Mouse (Mus musculus) liver, embryonic 12.5 days (tissue): ENCODE measurements around the gene Mael. TPM values are rescaled to one million over a fixed set of nuclear protein-coding genes. Genes with fewer than 3 reads are reported as not detected.

ENCODE experiments used
- ATAC-seq: fragments of 200-750 bp; cut with Nextera tagmentation; 2 replicates; pipeline ENCODE4 v1.8.0; 2017; ENCODE audit warnings: moderate number of reproducible peaks, mild to moderate bottlenecking, moderate library complexity
- H3K27ac ChIP-seq: fragments of 300-500 bp; sonication (generic); 2 replicates; pipeline ENCODE4 v1.5.1; 2016; ENCODE audit warnings: mild to moderate bottlenecking
- H3K27me3 ChIP-seq: fragments of 300-500 bp; sonication (generic); replicated peaks from 2 replicates; pipeline ENCODE4 v1.6.1; 2016; ENCODE audit warnings: mild to moderate bottlenecking, moderate library complexity
- H3K36me3 ChIP-seq: fragments of 300-500 bp; sonication (generic); 2 replicates; pipeline ENCODE4 v1.6.1; 2016; ENCODE audit warnings: mild to moderate bottlenecking, moderate library complexity
- H3K4me1 ChIP-seq: fragments of 300-500 bp; sonication (generic); 2 replicates; pipeline ENCODE4 v1.6.1; 2016
- H3K4me2 ChIP-seq: fragments of 300-500 bp; sonication (generic); 2 replicates; pipeline ENCODE4 v1.6.1; 2016; ENCODE audit warnings: mild to moderate bottlenecking, moderate library complexity
- H3K4me3 ChIP-seq: fragments of 300-500 bp; sonication (generic); 2 replicates; pipeline ENCODE4 v1.5.1; 2016; ENCODE audit warnings: mild to moderate bottlenecking, moderate library complexity
- H3K9ac ChIP-seq: fragments of 300-500 bp; sonication (generic); 2 replicates; pipeline ENCODE4 v1.6.1; 2016; ENCODE audit warnings: mild to moderate bottlenecking, moderate library complexity
- H3K9me3 ChIP-seq: fragments of 300-500 bp; sonication (generic); replicated peaks from 2 replicates; pipeline ENCODE4 v1.6.1; 2016; ENCODE audit warnings: mild to moderate bottlenecking, moderate library complexity
- WGBS: fragments of 180-500 bp; shearing (Covaris S2); methylation state at CpG from one replicate; pipeline ENCODE4 v1.1.7; 2016; ENCODE audit not compliant: insufficient replicate concordance; 5-methylcytosine and 5-hydroxymethylcytosine counted together
- polyA plus RNA-seq: library from polyadenylated mRNA; unstranded; fragments of >200 nt; fragmentation: Nextera tagmentation; extraction: Ambion mirVana; gene quantifications from 2 replicates; pipeline ENCODE4 v1.2.1, GENCODE M21; 2016

Gene Mael
- polyA plus RNA-seq, 1 experiment from 2014 or later, result not detected

- Histone ChIP-seq H3K9ac (no peak overlapping the region), H3K4me3 (no peak overlapping the region), H3K27me3 (no peaks in the 10 kb centered on the region), H3K4me1 (no peaks in the 10 kb centered on the region), H3K36me3 (no peaks in the 10 kb centered on the region), H3K9me3 (no peaks in the 10 kb centered on the region), H3K4me2 (no peak overlapping the region), H3K27ac (no peak overlapping the region)
- no peak for ATAC-seq
- WGBS, result 80% methylated on average over 4 of the region's 4 CpGs
Observed at GRCm38 (mm10) chr1:166189821-166190220, 48.7 kb downstream of the Mael start.

GRCm38 (mm10) chr1:166185357-166185756 lies 53.2 kb downstream of the Mael start:
- no peak overlapping the region for H3K9ac ChIP-seq
- H3K9me3 ChIP-seq, result no peaks in the 10 kb centered on the region
- H3K4me2 ChIP-seq, result no peak overlapping the region
- WGBS, result 66% methylated on average over 5 of the region's 5 CpGs
- no peak overlapping the region for H3K27ac ChIP-seq
- no peaks in the 10 kb centered on the region for H3K4me1 ChIP-seq
- no peak overlapping the region for H3K4me3 ChIP-seq
- ATAC-seq, result no peak
- no peaks in the 10 kb centered on the region for H3K27me3 ChIP-seq
- no peaks in the 10 kb centered on the region for H3K36me3 ChIP-seq

- H3K4me1 ChIP-seq, result no peaks in the 10 kb centered on the region
- H3K4me3 ChIP-seq, result no peak overlapping the region
- no peak overlapping the region for H3K4me2 ChIP-seq
- H3K9me3 ChIP-seq, result no peaks in the 10 kb centered on the region
- H3K9ac ChIP-seq, result no peak overlapping the region
- ATAC-seq, result no peak
- WGBS, result 63% methylated on average over 22 of the region's 22 CpGs
- no peaks in the 10 kb centered on the region for H3K36me3 ChIP-seq
- no peak overlapping the region for H3K27ac ChIP-seq
- H3K27me3 ChIP-seq, result no peaks in the 10 kb centered on the region
Observed at GRCm38 (mm10) chr1:166184391-166185229, 53.9 kb downstream of the Mael start.

GRCm38 (mm10) chr1:166182952-166183627 lies 55.5 kb downstream of the Mael start:
- no peak for ATAC-seq
- 75% methylated on average over 10 of the region's 10 CpGs for WGBS
- H3K9me3 ChIP-seq, result no peaks in the 10 kb centered on the region
- no peak overlapping the region for H3K27ac ChIP-seq
- no peaks in the 10 kb centered on the region for H3K27me3 ChIP-seq
- H3K9ac ChIP-seq, result no peak overlapping the region
- no peaks in the 10 kb centered on the region for H3K36me3 ChIP-seq
- H3K4me2 ChIP-seq, result no peak overlapping the region
- H3K4me1 ChIP-seq, result no peaks in the 10 kb centered on the region
- no peak overlapping the region for H3K4me3 ChIP-seq

GRCm38 (mm10) chr1:166181510-166181909 lies 57.0 kb downstream of the Mael start:
- Histone ChIP-seq H3K27me3 (no peaks in the 10 kb centered on the region), H3K4me1 (no peaks in the 10 kb centered on the region), H3K36me3 (no peaks in the 10 kb centered on the region), H3K27ac (no peak overlapping the region), H3K9ac (no peak overlapping the region), H3K4me2 (no peak overlapping the region), H3K9me3 (no peaks in the 10 kb centered on the region), H3K4me3 (no peak overlapping the region)
- WGBS, result 74% methylated on average over 7 of the region's 7 CpGs
- no peak for ATAC-seq

- H3K27ac ChIP-seq, result no peak overlapping the region
- 63% methylated on average over 9 of the region's 9 CpGs for WGBS
- no peaks in the 10 kb centered on the region for H3K4me1 ChIP-seq
- no peak for ATAC-seq
- no peak overlapping the region for H3K4me3 ChIP-seq
- no peaks in the 10 kb centered on the region for H3K27me3 ChIP-seq
- no peak overlapping the region for H3K4me2 ChIP-seq
- no peak overlapping the region for H3K9ac ChIP-seq
- H3K9me3 ChIP-seq, result no peaks in the 10 kb centered on the region
- no peaks in the 10 kb centered on the region for H3K36me3 ChIP-seq
Observed at GRCm38 (mm10) chr1:166173621-166174020, 64.9 kb downstream of the Mael start.

GRCm38 (mm10) chr1:166172992-166173391 lies 65.6 kb downstream of the Mael start:
- Histone ChIP-seq H3K4me2 (no peak overlapping the region), H3K27ac (no peak overlapping the region), H3K4me1 (no peaks in the 10 kb centered on the region), H3K9me3 (no peaks in the 10 kb centered on the region), H3K9ac (no peak overlapping the region), H3K27me3 (no peaks in the 10 kb centered on the region), H3K36me3 (no peaks in the 10 kb centered on the region), H3K4me3 (no peak overlapping the region)
- 70% methylated on average over 3 of the region's 3 CpGs for WGBS
- no peak for ATAC-seq

GRCm38 (mm10) chr1:166170852-166171251 lies 67.7 kb downstream of the Mael start:
- ATAC-seq, result no peak
- no peaks in the 10 kb centered on the region for H3K4me1 ChIP-seq
- H3K36me3 ChIP-seq, result no peaks in the 10 kb centered on the region
- no peaks in the 10 kb centered on the region for H3K27me3 ChIP-seq
- H3K4me3 ChIP-seq, result no peak overlapping the region
- H3K27ac ChIP-seq, result no peak overlapping the region
- WGBS, result 79% methylated on average over 12 of the region's 12 CpGs
- H3K4me2 ChIP-seq, result no peak overlapping the region
- no peak overlapping the region for H3K9ac ChIP-seq
- H3K9me3 ChIP-seq, result no peaks in the 10 kb centered on the region

GRCm38 (mm10) chr1:166169713-166170112 lies 68.8 kb downstream of the Mael start:
- Histone ChIP-seq H3K36me3 (no peaks in the 10 kb centered on the region), H3K4me1 (no peaks in the 10 kb centered on the region), H3K4me3 (no peak overlapping the region), H3K9me3 (no peaks in the 10 kb centered on the region), H3K4me2 (no peak overlapping the region), H3K27me3 (no peaks in the 10 kb centered on the region), H3K27ac (no peak overlapping the region), H3K9ac (no peak overlapping the region)
- WGBS, result 62% methylated on average over 7 of the region's 7 CpGs
- no peak for ATAC-seq

- no peak for ATAC-seq
- WGBS, result 84% methylated on average over 7 of the region's 7 CpGs
Observed at GRCm38 (mm10) chr1:166168017-166168416, 70.5 kb downstream of the Mael start.

GRCm38 (mm10) chr1:166167405-166167804 lies 71.1 kb downstream of the Mael start:
- H3K27me3 ChIP-seq, result 0 out of 2 replicates have a peak, but pooled peaks cover 8% of the 10 kb centered on the region
- 66% methylated on average over 4 of the region's 4 CpGs for WGBS
- ATAC-seq, result peak; percentile 24; the same call in 1 of the 2 replicates
- no peak overlapping the region for H3K4me2 ChIP-seq
- H3K4me3 ChIP-seq, result no peak overlapping the region
- no peaks in the 10 kb centered on the region for H3K36me3 ChIP-seq
- H3K27ac ChIP-seq, result no peak overlapping the region
- no peaks in the 10 kb centered on the region for H3K9me3 ChIP-seq
- no peak overlapping the region for H3K9ac ChIP-seq
- no peaks in the 10 kb centered on the region for H3K4me1 ChIP-seq

More at GRCm38 (mm10) chr1:166168017-166168416, 70.5 kb downstream of the Mael start:
- H3K4me1 ChIP-seq, result no peaks in the 10 kb centered on the region
- no peaks in the 10 kb centered on the region for H3K9me3 ChIP-seq
- H3K27ac ChIP-seq, result no peak overlapping the region
- no peaks in the 10 kb centered on the region for H3K36me3 ChIP-seq
- H3K27me3 ChIP-seq, result 0 out of 2 replicates have a peak, but pooled peaks cover 8% of the 10 kb centered on the region
- no peak overlapping the region for H3K4me2 ChIP-seq
- H3K9ac ChIP-seq, result no peak overlapping the region
- H3K4me3 ChIP-seq, result no peak overlapping the region

GRCm38 (mm10) chr1:166165159-166165558 lies 73.4 kb downstream of the Mael start:
- no peak for ATAC-seq
- 81% methylated on average over 9 of the region's 9 CpGs for WGBS
- Histone ChIP-seq H3K36me3 (no peaks in the 10 kb centered on the region), H3K4me3 (no peak overlapping the region), H3K4me2 (no peak overlapping the region), H3K27me3 (peaks cover 12% of the 10 kb centered on the region), H3K9ac (no peak overlapping the region), H3K4me1 (no peaks in the 10 kb centered on the region), H3K27ac (no peak overlapping the region), H3K9me3 (no peaks in the 10 kb centered on the region)
